Mouse (Mus musculus) ES-Bruce4 (cell line): ENCODE data around the gene Ube2v1. TPM values are rescaled to one million over a fixed set of nuclear protein-coding genes. Genes with fewer than 3 reads are reported as not detected.

ENCODE experiments used
- H3K27ac ChIP-seq: 2 replicates; pipeline ENCODE4 v1.5.1; 2012; ENCODE audit warnings: low read length, inconsistent platforms; ENCODE audit not compliant: insufficient read depth
- H3K27me3 ChIP-seq: 2 replicates; pipeline ENCODE4 v1.6.1; 2012; ENCODE audit warnings: mild to moderate bottlenecking, low read length, inconsistent platforms; ENCODE audit not compliant: control insufficient read depth, poor library complexity, insufficient read depth, severe bottlenecking
- H3K36me3 ChIP-seq: 2 replicates; pipeline ENCODE4 v1.6.1; 2012; ENCODE audit warnings: inconsistent platforms, mild to moderate bottlenecking, low read length, moderate library complexity; ENCODE audit not compliant: control insufficient read depth, poor library complexity, insufficient read depth, severe bottlenecking
- H3K4me1 ChIP-seq: one replicate; pipeline ENCODE4 v1.8.1; 2011; ENCODE audit warnings: low read length; ENCODE audit not compliant: control insufficient read depth, insufficient read depth
- H3K4me3 ChIP-seq: 2 replicates; pipeline ENCODE4 v1.5.1; 2011; ENCODE audit warnings: low read depth, mild to moderate bottlenecking, low read length
- H3K9ac ChIP-seq: 2 replicates; pipeline ENCODE4 v1.6.1; 2012; ENCODE audit warnings: low read depth, mild to moderate bottlenecking, inconsistent platforms; ENCODE audit not compliant: poor library complexity, severe bottlenecking
- H3K9me3 ChIP-seq: replicated peaks from 2 replicates; pipeline ENCODE4 v1.6.1; 2012; ENCODE audit warnings: mild to moderate bottlenecking, low read length, inconsistent platforms; ENCODE audit not compliant: control insufficient read depth, poor library complexity, insufficient read depth, severe bottlenecking
- CTCF ChIP-seq: IDR thresholded peaks from one replicate; pipeline ENCODE4 v1.8.1; 2011; ENCODE audit warnings: low read depth, low read length
- EP300 ChIP-seq: IDR thresholded peaks from 2 replicates; pipeline ENCODE4 v1.6.1; 2011; ENCODE audit warnings: low read depth, low read length; ENCODE audit not compliant: insufficient read depth
- POLR2A ChIP-seq: IDR thresholded peaks from one replicate; pipeline ENCODE4 v1.8.1; 2011; ENCODE audit warnings: low read length; ENCODE audit not compliant: insufficient read depth
- polyA plus RNA-seq: library from polyadenylated mRNA; stranded (reverse); fragments of >200 nt; gene quantifications from 2 replicates; pipeline ENCODE4 v1.2.4, GENCODE M21; 2011; ENCODE audit warnings: low read depth; ENCODE audit not compliant: missing spikeins, insufficient read depth, insufficient read length

The Ube2v1 gene
- polyA plus RNA-seq, 1 experiment: 189 TPM

- Histone ChIP-seq H3K27ac (no peak overlapping the region), H3K4me1 (peaks cover 3% of the 10 kb centered on the region), H3K27me3 (no peaks in the 10 kb centered on the region), H3K9me3 (no peaks in the 10 kb centered on the region), H3K9ac (no peak overlapping the region), H3K4me3 (no peak overlapping the region), H3K36me3 (no peaks in the 10 kb centered on the region)
- TF ChIP-seq POLR2A (no peak), CTCF (no peak), EP300 (no peak)
Observed at GRCm38 (mm10) chr2:167671101-167671633, 39.3 kb upstream of the Ube2v1 start.

- H3K4me3 ChIP-seq: no peak overlapping the region
- H3K9me3 ChIP-seq: no peaks in the 10 kb centered on the region
- no peaks in the 10 kb centered on the region for H3K27me3 ChIP-seq
- no peak for TF ChIP-seq POLR2A
- TF ChIP-seq EP300: no peak
- no peak for TF ChIP-seq CTCF
- peaks cover 3% of the 10 kb centered on the region for H3K4me1 ChIP-seq
- no peak overlapping the region for H3K9ac ChIP-seq
- H3K27ac ChIP-seq: no peak overlapping the region
- H3K36me3 ChIP-seq: no peaks in the 10 kb centered on the region
Observed at GRCm38 (mm10) chr2:167669398-167669797, 37.5 kb upstream of the Ube2v1 start.

DNA sequence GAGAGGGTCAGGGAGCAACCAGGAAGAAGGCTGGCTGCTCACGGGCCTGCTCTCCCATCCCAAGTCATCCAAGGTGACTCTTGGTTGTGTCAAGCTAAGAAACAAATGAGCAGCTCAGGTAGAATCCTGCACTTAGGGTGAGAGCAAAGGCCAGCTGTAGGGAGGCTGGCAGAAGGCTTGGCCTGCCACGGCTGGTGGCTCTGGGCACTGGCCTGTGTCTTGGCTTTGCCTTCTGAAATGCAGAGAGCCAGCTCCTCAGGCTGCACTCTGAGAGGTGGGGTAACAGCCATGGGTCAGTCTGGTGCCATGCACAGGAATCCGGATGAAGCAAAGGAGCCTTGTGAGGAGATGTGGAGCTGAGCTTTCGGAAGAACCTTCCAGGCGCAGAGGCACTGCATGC lies 36.5 kb upstream of the Ube2v1 start:
- H3K9me3 ChIP-seq: no peaks in the 10 kb centered on the region
- H3K4me3 ChIP-seq: no peak overlapping the region
- no peak for TF ChIP-seq POLR2A
- TF ChIP-seq CTCF: no peak
- TF ChIP-seq EP300: no peak
- H3K27me3 ChIP-seq: no peaks in the 10 kb centered on the region
- H3K9ac ChIP-seq: no peak overlapping the region
- H3K4me1 ChIP-seq: peaks cover 3% of the 10 kb centered on the region
- H3K27ac ChIP-seq: no peak overlapping the region
- no peaks in the 10 kb centered on the region for H3K36me3 ChIP-seq

- no peaks in the 10 kb centered on the region for H3K27me3 ChIP-seq
- TF ChIP-seq EP300 (no peak), POLR2A (no peak), CTCF (no peak)
Observed at GRCm38 (mm10) chr2:167665972-167666713, 34.2 kb upstream of the Ube2v1 start.

DNA sequence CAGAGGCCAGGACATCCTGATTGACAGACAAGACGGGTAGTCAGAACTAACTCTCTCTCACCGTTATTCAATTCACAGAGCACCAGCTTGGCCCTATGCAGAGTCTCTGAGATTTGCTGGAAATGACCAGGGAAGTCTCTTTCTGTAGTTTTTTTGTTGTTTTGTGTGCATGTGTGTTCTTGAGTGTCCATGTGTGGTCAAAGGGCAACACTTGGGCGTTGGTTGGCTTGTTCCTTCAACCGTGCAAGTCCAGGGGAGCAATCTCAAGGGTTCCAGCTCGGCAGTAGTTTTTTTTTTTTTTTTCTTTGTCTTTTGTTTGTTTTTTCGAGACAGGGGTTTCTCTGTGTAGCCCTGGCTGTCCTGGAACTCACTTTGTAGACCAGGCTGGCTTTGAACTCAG lies 30.8 kb upstream of the Ube2v1 start:
- Histone ChIP-seq H3K9me3 (no peaks in the 10 kb centered on the region), H3K36me3 (no peaks in the 10 kb centered on the region), H3K4me3 (no peak overlapping the region), H3K4me1 (peaks cover 4% of the 10 kb centered on the region), H3K27me3 (no peaks in the 10 kb centered on the region), H3K27ac (no peak overlapping the region), H3K9ac (no peak overlapping the region)
- TF ChIP-seq POLR2A (no peak), EP300 (no peak), CTCF (no peak)

More at GRCm38 (mm10) chr2:167665972-167666713, 34.2 kb upstream of the Ube2v1 start:
- Histone ChIP-seq H3K9ac (no peak overlapping the region), H3K4me1 (no peaks in the 10 kb centered on the region), H3K36me3 (no peaks in the 10 kb centered on the region), H3K9me3 (no peaks in the 10 kb centered on the region), H3K4me3 (no peak overlapping the region), H3K27ac (no peak overlapping the region)
